Comparison of ENCODE assay signal across 15 mouse cellular contexts in the genomic region with DNA sequence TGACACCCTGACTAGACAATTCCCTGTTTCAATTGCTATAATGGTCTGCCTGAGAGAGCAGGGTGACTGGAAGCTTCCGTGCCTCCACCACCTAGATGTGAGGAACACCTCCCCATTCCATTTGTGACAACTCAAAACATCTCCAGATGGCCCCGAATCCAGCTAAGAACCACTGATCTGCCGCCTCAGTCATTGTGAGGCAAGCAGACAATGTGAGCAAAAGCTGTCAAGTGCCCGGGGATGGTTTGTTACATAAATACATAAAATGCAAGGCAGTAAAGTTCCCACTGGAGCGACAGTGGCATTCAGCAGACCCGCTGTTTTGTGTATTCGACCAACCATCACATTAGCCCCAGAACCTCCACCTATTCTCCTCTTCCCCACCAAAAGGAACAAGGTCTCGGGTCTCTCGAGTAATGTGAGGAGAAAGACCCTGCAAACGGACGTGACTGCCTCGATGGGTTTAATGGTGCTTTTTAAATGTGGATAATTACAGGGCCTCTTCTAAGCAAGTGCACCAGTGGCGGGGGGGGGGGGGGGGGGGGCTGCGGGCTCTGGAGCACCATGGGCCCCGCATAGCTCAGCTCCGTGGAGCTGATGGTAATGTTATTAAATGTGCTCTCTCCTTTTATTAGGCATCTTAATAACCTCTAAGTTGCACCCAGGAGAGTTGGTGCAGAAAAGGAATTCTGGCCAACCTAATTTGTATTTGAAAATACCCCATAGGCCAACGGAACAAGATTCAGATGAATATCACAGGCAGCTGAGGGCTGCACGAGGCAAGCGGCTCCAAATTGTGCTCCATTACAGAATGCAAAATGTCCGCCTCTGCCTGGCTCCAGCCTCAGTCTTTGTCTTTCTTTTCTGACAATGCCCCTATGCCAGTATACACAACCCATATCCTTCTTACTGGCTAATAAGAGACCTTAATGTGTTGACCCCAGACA.
DNase-seq lines count a peak whose midpoint lies in the region; ATAC-seq and TF ChIP-seq lines count a peak whose summit lies in the region.
"Had no signal": no experiment of that assay in that cellular context is flagged by ENCODE, and none has a peak within 500 bp of the region (broad histone marks: within the 10 kb centered on the region; RNA-seq: fewer than 3 reads in every experiment).

No protein-coding gene starts in this region.

- H3K4me1 ChIP-seq in forebrain, embryonic 11.5 days (replicated peaks; ENCODE audit: control insufficient read depth, insufficient read depth, low read length): no peaks in the 10 kb centered on the region
- H3K4me1 ChIP-seq in forebrain, embryonic 10.5 days: peaks cover 11% of the 10 kb centered on the region
- H3K4me1 ChIP-seq in hindbrain, embryonic 13.5 days (replicated peaks): peaks cover 12% of the 10 kb centered on the region; the same call in 1 of the 2 replicates
- H3K4me1 ChIP-seq in midbrain, embryonic 10.5 days: no peaks in the 10 kb centered on the region
- H3K4me1 ChIP-seq in neural tube, embryonic 15.5 days: peaks cover 12% of the 10 kb centered on the region
- no peaks in the 10 kb centered on the region for H3K4me1 ChIP-seq in cerebellum, adult 2 months (ENCODE audit: control insufficient read depth, insufficient read depth, low read length)
- H3K4me1 ChIP-seq: stomach, embryonic 15.5 days had no signal

- no peak overlapping the region for H3K27ac ChIP-seq in forebrain, embryonic 11.5 days (ENCODE audit: low read depth, low read length)
- no peak overlapping the region for H3K27ac ChIP-seq in forebrain, embryonic 10.5 days
- peak overlapping the region; percentile 80 for H3K27ac ChIP-seq in hindbrain, embryonic 13.5 days
- peak overlapping the region; percentile 0; the same call in 1 of the 2 replicates for H3K27ac ChIP-seq in midbrain, embryonic 10.5 days (replicated peaks)
- H3K27ac ChIP-seq in neural tube, embryonic 15.5 days (replicated peaks): peak overlapping the region; percentile 66
- no peak overlapping the region for H3K27ac ChIP-seq in cerebellum, adult 2 months (ENCODE audit: insufficient read depth, low read length)
- H3K27ac ChIP-seq: kidney, postnatal 0 days; macrophage; stomach, embryonic 15.5 days had no signal

- no peak overlapping the region for H3K4me2 ChIP-seq in forebrain, embryonic 11.5 days (ENCODE audit: low read depth, low read length, severe bottlenecking)
- H3K4me2 ChIP-seq in hindbrain, embryonic 13.5 days: no peak overlapping the region
- H3K4me2 ChIP-seq in neural tube, embryonic 15.5 days: peak overlapping the region; percentile 17; the same call in 1 of the 2 replicates
- H3K4me2 ChIP-seq: stomach, embryonic 15.5 days had no signal

- no peak for DNase-seq in forebrain, embryonic 11.5 days (ENCODE audit: low spot score)
- DNase-seq in forebrain, embryonic 10.5 days (ENCODE audit: extremely low spot score, low spot score): no peak
- DNase-seq in midbrain, embryonic 10.5 days (ENCODE audit: low spot score): no peak
- no peak for DNase-seq in lung, postnatal 10 days
- no peak for DNase-seq in cerebellum, adult 2 months
- DNase-seq in thymus, postnatal 4 days: no peak
- DNase-seq: cerebellum, adult 18-20 months; gastrocnemius, postnatal 10 days; thymus, postnatal 14 days had no signal

- no peak for TF ChIP-seq CTCF in cerebellum, adult 2 months (IDR thresholded peaks at IDR 0.05; ENCODE audit: borderline replicate concordance, insufficient read depth, low read depth, low read length)

- no peaks in the 10 kb centered on the region for H3K9me3 ChIP-seq in forebrain, embryonic 11.5 days (ENCODE audit: control insufficient read depth, low read length)
- no peaks in the 10 kb centered on the region for H3K9me3 ChIP-seq in forebrain, embryonic 10.5 days
- no peaks in the 10 kb centered on the region for H3K9me3 ChIP-seq in hindbrain, embryonic 13.5 days
- no peaks in the 10 kb centered on the region for H3K9me3 ChIP-seq in midbrain, embryonic 10.5 days (replicated peaks)
- H3K9me3 ChIP-seq in neural tube, embryonic 15.5 days (replicated peaks): no peaks in the 10 kb centered on the region
- H3K9me3 ChIP-seq: stomach, embryonic 15.5 days had no signal

- H3K36me3 ChIP-seq in forebrain, embryonic 11.5 days (ENCODE audit: control insufficient read depth, insufficient read depth, low read length): no peaks in the 10 kb centered on the region
- H3K36me3 ChIP-seq in forebrain, embryonic 10.5 days (replicated peaks): no peaks in the 10 kb centered on the region
- H3K36me3 ChIP-seq in hindbrain, embryonic 13.5 days: no peaks in the 10 kb centered on the region
- H3K36me3 ChIP-seq in midbrain, embryonic 10.5 days: no peaks in the 10 kb centered on the region
- H3K36me3 ChIP-seq in neural tube, embryonic 15.5 days: no peaks in the 10 kb centered on the region
- H3K36me3 ChIP-seq: stomach, embryonic 15.5 days had no signal

- TF ChIP-seq POLR2A in cerebellum, adult 2 months (IDR thresholded peaks at IDR 0.05; ENCODE audit: borderline replicate concordance, insufficient read depth, low read length): no peak

- WGBS in forebrain, embryonic 11.5 days: 68% methylated on average over 18 of the region's 20 CpGs
- WGBS in forebrain, embryonic 10.5 days: 80% methylated on average over 20 of the region's 20 CpGs
- 46% methylated on average over 20 of the region's 20 CpGs for WGBS in hindbrain, embryonic 13.5 days
- 81% methylated on average over 20 of the region's 20 CpGs for WGBS in midbrain, embryonic 10.5 days
- WGBS in neural tube, embryonic 15.5 days: 23% methylated on average over 20 of the region's 20 CpGs
- WGBS in cerebellum, adult 2 months: 85% methylated on average over 20 of the region's 20 CpGs

- H3K9ac ChIP-seq in forebrain, embryonic 11.5 days (ENCODE audit: low read length): no peak overlapping the region
- no peak overlapping the region for H3K9ac ChIP-seq in hindbrain, embryonic 13.5 days
- H3K9ac ChIP-seq in neural tube, embryonic 15.5 days (replicated peaks): no peak overlapping the region
- H3K9ac ChIP-seq: stomach, embryonic 15.5 days had no signal

- H3K4me3 ChIP-seq in forebrain, embryonic 11.5 days (ENCODE audit: low read depth, low read length): no peak overlapping the region
- no peak overlapping the region for H3K4me3 ChIP-seq in forebrain, embryonic 10.5 days
- H3K4me3 ChIP-seq in hindbrain, embryonic 13.5 days: no peak overlapping the region
- H3K4me3 ChIP-seq in midbrain, embryonic 10.5 days: no peak overlapping the region
- no peak overlapping the region for H3K4me3 ChIP-seq in neural tube, embryonic 15.5 days (replicated peaks)
- no peak overlapping the region for H3K4me3 ChIP-seq in cerebellum, adult 2 months (replicated peaks; ENCODE audit: insufficient read depth, low read depth, low read length)
- H3K4me3 ChIP-seq: myocyte; stomach, embryonic 15.5 days had no signal

- ATAC-seq in forebrain, embryonic 11.5 days (replicated peaks; ENCODE audit: low FRiP score): peak; percentile 18; the same call in 1 of the 2 replicates
- peak; percentile 94 for ATAC-seq in hindbrain, embryonic 13.5 days (ENCODE audit: low FRiP score)
- ATAC-seq in neural tube, embryonic 15.5 days (ENCODE audit: low FRiP score): peak; percentile 90

- H3K27me3 ChIP-seq in forebrain, embryonic 11.5 days (ENCODE audit: control insufficient read depth, insufficient read depth, low read length): no peaks in the 10 kb centered on the region
- no peaks in the 10 kb centered on the region for H3K27me3 ChIP-seq in forebrain, embryonic 10.5 days (ENCODE audit: poor library complexity, severe bottlenecking)
- no peaks in the 10 kb centered on the region for H3K27me3 ChIP-seq in hindbrain, embryonic 13.5 days
- H3K27me3 ChIP-seq in midbrain, embryonic 10.5 days (ENCODE audit: low read depth, poor library complexity, severe bottlenecking): no peaks in the 10 kb centered on the region
- no peaks in the 10 kb centered on the region for H3K27me3 ChIP-seq in neural tube, embryonic 15.5 days (replicated peaks)
- no peaks in the 10 kb centered on the region; the same call in 1 of the 2 replicates for H3K27me3 ChIP-seq in cerebellum, adult 2 months (ENCODE audit: control insufficient read depth, insufficient read depth, low read length)
- H3K27me3 ChIP-seq: stomach, embryonic 15.5 days had no signal

Comparison
In these comparisons a context has a peak if more than half of its experiments do, and no peak if none do; other contexts are left out.
1. ATAC-seq: peak in every context shown above with its lines; median percentile 94 in hindbrain, embryonic 13.5 days; 90 in neural tube, embryonic 15.5 days; 18 in forebrain, embryonic 11.5 days.
2. H3K27ac ChIP-seq: peak in hindbrain, embryonic 13.5 days (single experiment), midbrain, embryonic 10.5 days (single experiment) and neural tube, embryonic 15.5 days (single experiment); none in forebrain, embryonic 11.5 days (single experiment), forebrain, embryonic 10.5 days (single experiment) and cerebellum, adult 2 months (single experiment).